Mouse (Mus musculus) liver, embryonic 13.5 days (tissue): Measurements from ENCODE around the gene Upf1. TPM values are rescaled to one million over a fixed set of nuclear protein-coding genes. Genes with fewer than 3 reads are reported as not detected.

Experiments
- ATAC-seq: fragments of 200-750 bp; cut with Nextera tagmentation; 2 replicates; pipeline ENCODE4 v1.8.0; 2017; ENCODE audit warnings: low read depth, mild to moderate bottlenecking, moderate number of reproducible peaks, moderate library complexity
- DNase-seq: peaks from one replicate; pipeline ENCODE4 v3.0.0; 2022
- H3K27ac ChIP-seq: fragments of 300-500 bp; sonication (generic); 2 replicates; pipeline ENCODE4 v1.5.1; 2015; ENCODE audit warnings: moderate library complexity, mild to moderate bottlenecking, inconsistent platforms
- H3K27me3 ChIP-seq: fragments of 300-500 bp; sonication (generic); 2 replicates; pipeline ENCODE4 v1.6.1; 2015; ENCODE audit warnings: mild to moderate bottlenecking, inconsistent platforms
- H3K36me3 ChIP-seq: fragments of 300-500 bp; sonication (generic); 2 replicates; pipeline ENCODE4 v1.6.1; 2015; ENCODE audit warnings: mild to moderate bottlenecking, inconsistent platforms
- H3K4me1 ChIP-seq: fragments of 300-500 bp; sonication (generic); replicated peaks from 2 replicates; pipeline ENCODE4 v1.6.1; 2015; ENCODE audit warnings: inconsistent platforms
- H3K4me2 ChIP-seq: fragments of 300-500 bp; sonication (generic); 2 replicates; pipeline ENCODE4 v1.6.1; 2015; ENCODE audit warnings: inconsistent platforms, mild to moderate bottlenecking, moderate library complexity
- H3K4me3 ChIP-seq: fragments of 300-500 bp; sonication (generic); replicated peaks from 2 replicates; pipeline ENCODE4 v1.5.1; 2015; ENCODE audit warnings: mild to moderate bottlenecking, inconsistent platforms
- H3K9ac ChIP-seq: fragments of 300-500 bp; sonication (generic); 2 replicates; pipeline ENCODE4 v1.6.1; 2015; ENCODE audit warnings: mild to moderate bottlenecking, inconsistent platforms
- H3K9me3 ChIP-seq: fragments of 300-500 bp; sonication (generic); replicated peaks from 2 replicates; pipeline ENCODE4 v1.6.1; 2016; ENCODE audit warnings: inconsistent platforms
- WGBS: fragments of 180-500 bp; shearing (Covaris S2); methylation state at CpG from one replicate; pipeline ENCODE4 v1.1.7; 2015; ENCODE audit not compliant: insufficient replicate concordance; 5-methylcytosine and 5-hydroxymethylcytosine counted together
- polyA plus RNA-seq: library from polyadenylated mRNA; unstranded; fragments of >200 nt; fragmentation: Nextera tagmentation; extraction: Ambion mirVana; gene quantifications from 2 replicates; pipeline ENCODE4 v1.2.1, GENCODE M21; 2015

Gene Upf1
- polyA plus RNA-seq, 1 experiment from 2014 or later: 11.5 TPM

GRCm38 (mm10) chr8:70286737-70287136 is 66.3 kb downstream of the Upf1 start:
- no peak overlapping the region for H3K27ac ChIP-seq
- H3K9ac ChIP-seq: no peak overlapping the region
- WGBS: 76% methylated on average over 8 of the region's 8 CpGs
- peaks cover 7% of the 10 kb centered on the region; the same call in 1 of the 2 replicates for H3K9me3 ChIP-seq
- no peak overlapping the region for H3K4me2 ChIP-seq
- ATAC-seq (no peak), DNase-seq (no peak)
- no peak overlapping the region for H3K4me3 ChIP-seq
- peaks cover 44% of the 10 kb centered on the region for H3K36me3 ChIP-seq
- H3K4me1 ChIP-seq: peaks cover 21% of the 10 kb centered on the region
- peaks cover 10% of the 10 kb centered on the region; the same call in 1 of the 2 replicates for H3K27me3 ChIP-seq

GRCm38 (mm10) chr8:70285304-70285703 is 67.8 kb downstream of the Upf1 start:
- 93% methylated on average over 15 of the region's 15 CpGs for WGBS
- Histone ChIP-seq H3K4me3 (no peak overlapping the region), H3K27me3 (peaks cover 10% of the 10 kb centered on the region; the same call in 1 of the 2 replicates), H3K4me1 (peaks cover 30% of the 10 kb centered on the region), H3K27ac (no peak overlapping the region), H3K9me3 (peaks cover 7% of the 10 kb centered on the region; the same call in 1 of the 2 replicates), H3K36me3 (peaks cover 32% of the 10 kb centered on the region), H3K4me2 (no peak overlapping the region), H3K9ac (no peak overlapping the region)
- DNase-seq: no peak
- no peak for ATAC-seq

GRCm38 (mm10) chr8:70284421-70284820 is 68.7 kb downstream of the Upf1 start:
- Histone ChIP-seq H3K4me3 (no peak overlapping the region), H3K4me2 (no peak overlapping the region)
- 61% methylated on average over 5 of the region's 5 CpGs for WGBS

GRCm38 (mm10) chr8:70283136-70284077 is 69.7 kb downstream of the Upf1 start:
- H3K9me3 ChIP-seq: peaks cover 7% of the 10 kb centered on the region; the same call in 1 of the 2 replicates
- H3K27me3 ChIP-seq: peaks cover 10% of the 10 kb centered on the region; the same call in 1 of the 2 replicates
- peaks cover 42% of the 10 kb centered on the region for H3K4me1 ChIP-seq
- peak overlapping the region; percentile 72 for H3K4me3 ChIP-seq
- 2% methylated on average over 51 of the region's 55 CpGs for WGBS
- H3K27ac ChIP-seq: peak overlapping the region; percentile 66
- peak overlapping the region; percentile 97 for H3K4me2 ChIP-seq
- peaks cover 30% of the 10 kb centered on the region for H3K36me3 ChIP-seq
- no peak for DNase-seq
- peak overlapping the region; percentile 84 for H3K9ac ChIP-seq
- peak; percentile 49; the same call in 1 of the 2 replicates for ATAC-seq

More at GRCm38 (mm10) chr8:70284421-70284820, 68.7 kb downstream of the Upf1 start:
- H3K27me3 ChIP-seq: peaks cover 10% of the 10 kb centered on the region; the same call in 1 of the 2 replicates
- peaks cover 30% of the 10 kb centered on the region for H3K36me3 ChIP-seq
- peaks cover 32% of the 10 kb centered on the region for H3K4me1 ChIP-seq
- H3K27ac ChIP-seq: no peak overlapping the region
- H3K9ac ChIP-seq: no peak overlapping the region
- ATAC-seq (no peak), DNase-seq (no peak)
- peaks cover 7% of the 10 kb centered on the region; the same call in 1 of the 2 replicates for H3K9me3 ChIP-seq

- Histone ChIP-seq H3K36me3 (peaks cover 30% of the 10 kb centered on the region), H3K9ac (peak within 1 kb of the TSS; percentile 84), H3K4me2 (peak within 1 kb of the TSS; percentile 97), H3K9me3 (peaks cover 7% of the 10 kb centered on the region; the same call in 1 of the 2 replicates), H3K4me1 (peaks cover 50% of the 10 kb centered on the region), H3K27ac (peak within 1 kb of the TSS; percentile 66), H3K4me3 (peak within 1 kb of the TSS; percentile 72), H3K27me3 (peaks cover 10% of the 10 kb centered on the region; the same call in 1 of the 2 replicates)
- ATAC-seq (peak; percentile 84), DNase-seq (peak; percentile 74)
- 1% methylated on average over 35 of the region's 36 CpGs for WGBS
These were observed 70.4 kb downstream of the Upf1 start, which contains the start of gene Homer3 for GRCm38 (mm10) chr8:70282603-70283135. Homer3 (plus strand) TSS chr8:70282827.

Other genes with a start within 250 kb of the Upf1 start
- gene Ncan, start 232.4 kb downstream of the Upf1 start, polyA plus RNA-seq: 0.07 and 0.13 TPM in 2 replicates
- 26.2 and 28.5 TPM in 2 replicates for gene Nr2c2ap, start 221.9 kb downstream of the Upf1 start, polyA plus RNA-seq
- 6.6 and 7.1 TPM in 2 replicates for gene Rfxank, start 214.1 kb downstream of the Upf1 start, polyA plus RNA-seq
- gene Borcs8, start 213.8 kb downstream of the Upf1 start, polyA plus RNA-seq: 25.0 and 25.8 TPM in 2 replicates
- gene Mef2b, start 213.6 kb downstream of the Upf1 start, polyA plus RNA-seq: 0.08 and 0.17 TPM in 2 replicates
- gene Tmem161a, start 180.9 kb downstream of the Upf1 start, polyA plus RNA-seq: 27.8 and 31.4 TPM in 2 replicates
- 3.5 and 5.0 TPM in 2 replicates for gene Slc25a42, start 141.0 kb downstream of the Upf1 start, polyA plus RNA-seq
- gene Sugp2, start 119.1 kb downstream of the Upf1 start, polyA plus RNA-seq: 12.4 and 14.3 TPM in 2 replicates
- gene Armc6, start 118.8 kb downstream of the Upf1 start, polyA plus RNA-seq: 17.4 and 18.9 TPM in 2 replicates
- gene Homer3, start 70.5 kb downstream of the Upf1 start, polyA plus RNA-seq: 8.6 and 9.4 TPM in 2 replicates
- 32.4 and 34.1 TPM in 2 replicates for gene Ddx49, start 50.8 kb downstream of the Upf1 start, polyA plus RNA-seq
- gene Cope, start 50.8 kb downstream of the Upf1 start, polyA plus RNA-seq: 170 and 197 TPM in 2 replicates
- gene Cers1, start 37.5 kb downstream of the Upf1 start, polyA plus RNA-seq: 0.15 and 0.30 TPM in 2 replicates
- gene Gdf1, start 23.5 kb downstream of the Upf1 start, polyA plus RNA-seq: 0.17 and 0.29 TPM in 2 replicates
- 0.48 and 0.58 TPM in 2 replicates for gene Comp, start 20.3 kb upstream of the Upf1 start, polyA plus RNA-seq
- 3.9 and 4.9 TPM in 2 replicates for gene Crtc1, start 86.3 kb upstream of the Upf1 start, polyA plus RNA-seq
- gene Klhl26, start 123.7 kb upstream of the Upf1 start, polyA plus RNA-seq: 6.7 and 7.0 TPM in 2 replicates
- 0.14 and 0.33 TPM in 2 replicates for gene Tmem59l, start 134.1 kb upstream of the Upf1 start, polyA plus RNA-seq
- 3.2 and 3.6 TPM in 2 replicates for gene Crlf1, start 139.9 kb upstream of the Upf1 start, polyA plus RNA-seq
- 81.2 and 82.3 TPM in 2 replicates for gene Rex1bd, start 153.5 kb upstream of the Upf1 start, polyA plus RNA-seq
- gene Uba52, start 157.5 kb upstream of the Upf1 start, polyA plus RNA-seq: 736 and 758 TPM in 2 replicates
- 177 and 182 TPM in 2 replicates for gene Fkbp8, start 174.4 kb upstream of the Upf1 start, polyA plus RNA-seq
- gene Kxd1, start 174.7 kb upstream of the Upf1 start, polyA plus RNA-seq: 36.2 TPM in 2 replicates
- 9.7 and 10.5 TPM in 2 replicates for gene Ell, start 186.2 kb upstream of the Upf1 start, polyA plus RNA-seq
- 82.8 and 84.9 TPM in 2 replicates for gene Isyna1, start 241.1 kb upstream of the Upf1 start, polyA plus RNA-seq